Mouse (Mus musculus): ENCODE data around the gene Scnn1a. TPM values are rescaled to one million over a fixed set of nuclear protein-coding genes. Genes with fewer than 3 reads are reported as not detected.
"Not testable (repeated sequence)": the region's sequence is repeated elsewhere in the genome, so short reads cannot be mapped to it uniquely, and the experiment has no call there.

The Scnn1a gene
- under 1 TPM; 0.46 to 0.80 (median 0.58) TPM for total RNA-seq (2022)

DNA sequence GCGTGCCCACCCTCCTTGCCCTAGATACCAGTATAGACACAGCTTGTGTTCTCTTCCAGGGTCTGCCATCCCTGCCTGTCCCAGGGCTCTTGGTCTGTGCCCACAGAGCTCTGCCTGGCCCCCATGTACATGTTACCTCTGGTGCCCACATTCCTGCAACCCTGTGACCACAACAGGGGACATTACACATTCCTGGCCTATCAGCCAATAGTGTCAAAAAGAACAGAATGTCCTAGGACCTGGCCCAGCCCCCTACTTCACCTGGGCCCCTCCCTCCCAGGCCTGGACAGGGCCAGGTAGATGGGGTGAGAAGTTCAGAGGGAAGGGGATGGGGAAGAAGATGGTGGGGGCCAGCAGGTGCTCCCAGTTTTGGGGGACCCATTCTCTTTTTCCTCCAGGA lies at the start of gene Scnn1a:
TSS of gene Scnn1a (plus strand) at position 337 of the 400 bp plus-strand sequence.
- DNase-seq (ENCODE audit: low spot score), result no peak

DNA sequence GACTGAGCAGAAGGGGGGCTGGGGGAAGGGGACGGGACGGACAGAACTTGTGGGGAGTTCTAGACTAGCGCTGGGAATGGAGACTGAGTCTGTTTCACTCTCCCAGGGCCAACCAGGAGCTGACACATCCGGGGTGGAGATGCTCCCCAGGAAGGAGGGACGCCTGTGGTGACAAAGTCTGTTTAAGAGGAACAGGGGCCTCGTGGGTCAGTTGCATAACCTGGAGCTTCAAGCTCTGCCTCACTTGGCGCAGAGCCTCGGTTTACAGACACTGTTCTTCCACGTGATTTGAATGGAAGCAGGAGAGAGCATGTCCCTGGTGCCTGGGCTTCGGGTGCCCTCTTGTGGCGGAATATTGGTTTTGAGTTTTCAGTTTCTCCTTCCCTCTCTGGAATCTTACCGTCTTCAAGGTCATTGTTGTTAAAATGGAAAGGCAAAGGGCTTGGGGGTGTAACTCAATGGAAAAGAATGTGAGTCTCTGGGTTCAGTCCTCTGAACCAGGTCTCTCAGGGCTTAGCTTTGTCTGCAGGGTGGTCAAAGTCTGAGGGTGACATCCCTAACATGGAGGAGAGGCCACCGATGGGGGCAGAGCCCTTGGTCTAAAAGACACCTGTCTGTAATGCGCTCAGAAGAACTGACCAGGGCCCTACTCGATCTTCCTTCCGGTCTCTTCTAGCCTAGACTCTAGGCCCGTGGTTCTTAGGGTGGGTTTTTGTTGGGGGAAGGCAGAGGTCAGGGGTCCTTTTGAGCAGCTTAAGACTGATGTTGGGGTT lies 48.8 kb upstream of the Scnn1a start:
- peak; percentile 93 for DNase-seq (ENCODE audit: low spot score)

DNA sequence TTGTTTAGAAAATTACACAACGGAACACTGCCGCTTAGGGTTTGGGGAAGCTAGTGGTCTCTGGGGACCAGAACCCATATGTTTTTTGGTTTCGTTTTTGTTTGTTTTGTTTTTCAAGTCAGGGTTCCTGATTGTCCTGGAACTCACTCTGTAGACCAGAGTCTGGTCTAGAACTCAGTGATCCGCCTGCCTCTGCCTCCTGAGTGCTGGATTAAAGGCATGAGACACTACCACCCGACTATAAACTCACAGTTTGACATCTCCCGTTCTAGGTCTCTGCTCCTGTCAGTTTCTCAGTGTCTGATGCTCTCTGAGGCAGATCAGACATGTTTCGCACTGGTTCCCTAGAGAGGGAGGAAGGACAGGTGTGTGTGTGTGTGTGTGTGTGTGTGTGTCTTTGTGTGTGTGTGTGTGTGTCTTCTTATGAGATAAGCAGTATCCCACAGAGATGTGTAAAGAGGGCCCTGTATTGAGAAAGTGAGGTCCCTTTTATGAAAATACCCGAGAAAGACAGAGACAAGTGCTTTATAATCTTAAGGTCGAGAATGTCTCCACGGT lies 48.2 kb upstream of the Scnn1a start:
- no peak for DNase-seq (ENCODE audit: low spot score)

DNA sequence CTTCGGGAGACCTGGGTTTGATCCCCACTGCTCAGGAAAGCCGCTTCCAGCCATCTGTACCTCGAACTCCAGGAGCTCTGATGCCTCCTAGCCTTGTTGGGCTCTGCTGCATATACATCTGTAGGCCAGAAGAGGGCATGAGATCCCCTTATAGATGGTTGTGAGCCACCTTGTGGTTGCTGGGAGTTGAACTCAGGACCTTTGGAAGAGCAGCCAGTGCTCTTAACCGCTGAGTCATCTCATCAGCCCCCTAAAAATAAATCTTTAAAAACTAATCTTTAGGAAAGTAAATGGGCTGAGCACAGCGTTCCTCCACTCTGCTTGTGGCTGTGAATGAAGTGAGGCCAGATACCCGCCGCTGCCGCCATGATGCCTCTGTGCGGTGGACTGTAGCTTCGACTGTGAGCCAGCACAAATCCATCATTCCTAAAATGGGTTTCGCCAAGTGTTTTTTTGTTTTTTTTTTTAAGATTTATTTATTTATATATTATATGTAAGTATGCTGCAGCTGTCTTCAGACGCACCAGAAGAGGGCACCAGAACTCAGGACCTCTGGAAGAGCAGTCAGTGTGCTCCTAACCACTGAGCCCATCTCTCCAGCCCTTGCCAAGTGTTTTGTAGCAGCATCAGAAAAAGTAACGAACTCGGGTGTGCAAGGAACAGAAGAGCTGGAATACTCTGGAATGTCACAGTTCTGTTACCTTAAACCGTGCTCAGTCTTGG lies 45.5 kb upstream of the Scnn1a start:
- DNase-seq (ENCODE audit: low spot score), result peak; percentile 24

DNA sequence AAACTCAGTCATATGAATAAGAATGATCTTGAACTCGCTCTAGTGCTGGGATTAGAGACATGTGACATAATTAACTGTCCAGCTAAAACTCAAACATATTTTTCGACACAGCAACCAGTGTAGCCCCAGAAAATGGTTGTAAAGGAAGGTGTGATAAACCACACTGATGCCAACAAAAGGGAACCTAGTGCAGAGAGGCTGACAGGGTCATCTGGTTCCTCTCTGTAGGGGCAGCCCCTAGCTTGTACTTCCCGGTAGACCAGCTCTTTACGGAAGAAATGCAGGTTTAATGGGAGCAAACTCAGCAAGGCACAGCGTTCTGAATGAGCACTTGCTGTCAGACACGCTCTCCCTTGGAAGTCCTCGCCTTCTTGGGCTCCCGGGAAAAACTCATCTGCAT lies 40.7 kb upstream of the Scnn1a start:
- no peak for DNase-seq (ENCODE audit: low spot score)

DNA sequence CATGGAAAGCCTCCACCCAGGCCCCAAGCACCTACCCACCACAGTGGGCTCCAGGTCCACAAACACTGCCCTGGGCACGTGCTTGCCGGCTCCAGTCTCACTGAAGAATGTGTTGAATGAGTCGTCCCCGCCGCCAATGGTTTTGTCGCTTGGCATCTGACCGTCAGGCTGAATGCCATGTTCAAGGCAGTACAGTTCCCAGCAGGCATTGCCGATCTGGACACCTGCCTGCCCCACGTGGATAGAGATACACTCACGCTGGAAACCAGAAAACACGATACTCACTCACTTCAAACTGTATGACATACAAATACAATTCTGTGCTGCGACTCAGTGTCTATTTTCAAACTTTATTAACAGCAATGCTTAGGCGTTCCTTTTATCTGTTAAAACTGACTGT lies 37.7 kb upstream of the Scnn1a start:
- not testable (repeated sequence) for DNase-seq (ENCODE audit: low spot score)

DNA sequence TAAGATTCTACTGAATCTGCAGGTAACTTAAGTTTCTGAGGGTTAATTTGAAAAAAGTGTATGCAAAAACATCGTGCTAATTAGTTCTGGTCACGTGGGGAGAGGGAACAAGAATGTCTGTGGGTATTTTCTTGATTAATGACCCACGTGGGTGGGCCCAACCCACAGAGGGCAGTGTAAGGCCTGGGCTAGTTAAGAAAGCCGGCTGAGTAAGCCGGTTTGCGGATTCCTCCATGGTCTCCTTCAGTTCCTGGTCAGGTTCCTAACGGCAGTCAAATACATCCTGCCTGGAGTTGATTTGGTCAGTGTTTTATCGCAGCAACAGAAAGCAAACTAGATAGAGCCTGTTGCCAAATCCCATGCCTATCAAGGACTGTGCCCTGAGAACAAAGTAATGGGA lies 36.2 kb upstream of the Scnn1a start:
- DNase-seq (ENCODE audit: low spot score), result no peak

DNA sequence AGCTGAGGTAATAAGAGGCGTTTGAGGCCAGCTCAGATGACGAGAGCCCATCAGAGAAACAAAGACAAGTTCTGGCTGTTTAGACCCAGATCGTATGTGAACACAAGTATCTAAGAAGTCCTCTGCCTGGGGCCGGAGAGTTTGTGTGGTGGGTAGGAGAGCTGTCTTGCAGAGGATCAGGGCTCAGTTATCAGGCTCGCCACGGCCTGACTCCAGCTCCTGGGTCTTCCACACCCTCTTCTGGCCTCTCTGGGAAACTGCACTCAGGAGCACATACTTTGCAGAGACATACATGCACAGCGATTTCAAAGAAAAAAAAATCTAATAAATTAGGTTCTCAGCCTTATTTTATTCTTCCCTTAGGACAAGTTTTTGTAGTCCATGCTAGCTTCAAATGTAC lies 35.7 kb upstream of the Scnn1a start:
- DNase-seq (ENCODE audit: low spot score), result no peak

DNA sequence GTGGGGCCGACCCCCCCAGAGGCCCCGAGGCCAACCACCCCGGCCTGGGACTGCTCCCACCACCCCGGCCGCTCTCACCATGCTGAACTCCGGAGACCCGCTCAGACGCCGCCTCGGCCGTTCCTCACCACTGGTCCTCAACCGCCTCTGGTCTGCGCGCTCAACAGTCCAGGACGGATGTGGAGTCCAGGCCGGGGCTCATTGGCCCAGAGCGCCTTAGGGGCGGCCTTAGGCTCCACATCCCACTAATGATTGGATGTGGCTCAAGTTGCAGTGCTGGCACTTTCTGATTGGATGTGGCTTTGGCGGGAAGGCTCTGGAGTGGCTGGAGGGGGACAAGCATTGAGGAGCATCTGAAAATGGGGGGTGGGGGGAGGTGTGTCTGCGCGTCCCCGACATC lies 34.6 kb upstream of the Scnn1a start, which contains the start of gene Tuba3a:
TSS of gene Tuba3a (minus strand) at position 153 of the 400 bp plus-strand sequence.
- no peak for DNase-seq (ENCODE audit: low spot score)

DNA sequence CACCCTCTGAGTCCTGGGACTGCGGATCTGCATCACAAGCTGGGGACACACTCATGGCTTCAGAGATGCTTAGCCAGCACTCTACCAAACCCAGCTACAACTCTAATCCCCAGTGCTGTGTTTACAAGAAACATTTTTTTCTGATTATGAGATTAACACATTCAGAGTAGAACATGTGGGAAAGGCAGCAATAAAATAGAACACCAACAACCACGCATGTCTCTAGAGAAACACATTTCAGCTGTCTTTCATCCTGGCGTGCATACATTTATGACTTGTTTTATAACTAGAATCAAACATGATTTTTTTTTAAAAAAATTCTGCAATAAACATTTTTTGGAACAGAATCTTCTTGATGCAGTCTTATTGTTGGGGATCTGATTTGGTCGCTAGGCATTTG lies 33.5 kb upstream of the Scnn1a start:
- no peak for DNase-seq (ENCODE audit: low spot score)

DNA sequence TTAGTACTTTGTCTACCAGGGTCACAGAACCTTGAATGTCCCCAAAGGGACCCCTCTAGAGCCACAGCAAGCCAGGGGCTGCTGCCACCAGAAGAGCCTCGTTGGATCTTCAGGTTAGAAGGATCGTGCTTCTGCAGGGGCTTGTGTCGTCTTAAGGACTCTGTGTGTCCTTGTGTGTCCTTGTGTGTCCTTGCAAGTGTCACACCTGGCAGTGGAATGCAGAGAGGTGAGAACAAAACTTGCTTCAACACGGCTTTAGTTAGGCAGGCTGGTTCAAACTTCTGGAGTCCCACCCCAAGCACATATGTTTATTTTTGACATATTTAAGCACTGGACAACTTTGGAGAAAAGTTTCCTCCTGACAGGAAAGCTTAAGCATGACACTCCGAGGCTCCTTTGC lies 31.7 kb upstream of the Scnn1a start:
- DNase-seq (ENCODE audit: low spot score), result no peak

DNA sequence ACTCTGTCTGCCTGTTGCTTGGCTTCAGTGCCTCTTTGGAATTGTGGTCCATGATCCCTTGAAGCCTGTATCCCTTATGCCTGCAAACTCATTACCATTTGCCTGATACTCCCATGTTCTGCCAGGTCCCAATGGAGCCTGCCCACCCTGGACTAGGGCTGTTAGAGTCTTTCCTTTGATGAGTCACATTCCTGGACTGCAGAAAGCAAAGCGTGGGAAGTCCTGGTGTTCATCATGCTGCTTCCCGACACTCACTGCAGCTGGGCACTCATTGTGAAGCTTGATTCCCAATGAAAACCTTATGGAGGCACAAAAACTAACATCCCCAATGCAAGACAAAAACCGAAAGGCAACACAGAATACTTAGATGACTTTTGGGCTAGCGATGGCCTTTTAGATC lies 29.1 kb upstream of the Scnn1a start:
- DNase-seq (ENCODE audit: low spot score), result no peak

DNA sequence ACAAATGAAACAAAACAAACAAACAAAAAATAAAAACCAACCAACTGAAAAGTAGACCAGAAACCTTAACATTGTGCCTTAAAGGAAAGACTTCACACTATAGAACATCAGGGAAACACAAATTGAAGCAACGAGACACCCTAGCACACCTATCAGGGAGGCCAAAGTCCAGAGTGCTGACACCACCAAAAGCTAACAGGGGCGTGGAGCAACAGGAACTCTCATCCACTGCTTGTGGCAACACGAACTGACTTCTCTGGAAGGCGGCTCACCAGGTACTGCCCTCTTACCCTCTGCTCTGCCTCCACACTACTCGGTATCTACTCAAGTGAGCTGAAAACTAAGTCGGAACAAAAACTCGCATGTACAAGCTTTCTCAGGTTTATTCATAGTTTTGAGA lies 28.2 kb upstream of the Scnn1a start:
- no peak for DNase-seq (ENCODE audit: low spot score)

DNA sequence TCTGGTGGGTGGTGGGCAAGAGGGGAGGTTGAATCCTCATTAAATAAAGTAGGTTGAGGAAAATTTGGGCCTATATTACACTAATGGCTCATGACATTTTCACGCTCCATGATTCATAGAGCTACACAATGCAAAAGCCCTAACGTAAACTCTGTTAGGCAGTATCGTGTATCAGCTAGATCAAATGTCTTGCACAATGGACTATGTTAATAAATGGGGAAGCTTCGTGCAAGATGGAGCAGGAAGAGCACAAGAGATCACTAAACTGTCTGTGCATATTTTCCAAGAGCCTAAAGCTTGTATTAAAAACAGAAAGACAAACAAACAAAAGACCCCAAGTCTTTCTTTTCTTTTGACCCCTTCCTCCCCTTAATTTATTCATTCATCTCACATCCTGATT lies 26.4 kb upstream of the Scnn1a start:
- no peak for DNase-seq (ENCODE audit: low spot score)

DNA sequence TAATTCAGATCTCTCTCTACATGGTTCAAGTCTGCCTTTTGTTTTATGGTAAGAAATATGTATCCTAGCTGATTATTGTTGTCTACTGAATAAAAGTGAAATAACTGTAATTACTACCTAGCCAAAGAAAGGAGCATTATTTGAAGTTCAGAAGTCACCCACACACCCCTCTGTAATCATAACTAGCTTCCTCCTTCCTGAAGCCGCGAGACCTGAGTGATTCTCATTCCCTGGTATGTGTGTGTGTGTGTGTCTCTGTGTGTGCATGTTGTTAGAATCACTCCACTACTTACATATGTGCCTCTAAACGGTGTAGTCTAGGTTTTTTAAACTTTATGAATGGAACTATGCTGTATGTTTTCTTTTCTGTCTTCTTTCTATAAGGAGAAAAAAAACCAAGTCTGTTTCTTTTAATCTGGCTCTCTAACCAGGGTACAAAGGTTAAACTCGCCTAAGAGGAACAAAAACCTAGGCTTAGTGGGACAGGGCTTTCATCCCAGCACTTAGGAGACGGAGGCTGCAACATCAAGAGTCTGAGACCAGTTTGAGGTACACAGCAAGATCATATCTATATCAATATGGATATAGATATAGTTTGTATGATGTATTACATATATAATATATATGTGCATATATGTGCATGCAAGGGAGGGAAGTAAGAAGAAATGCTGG lies 23.2 kb upstream of the Scnn1a start:
- DNase-seq (ENCODE audit: low spot score), result no peak

DNA sequence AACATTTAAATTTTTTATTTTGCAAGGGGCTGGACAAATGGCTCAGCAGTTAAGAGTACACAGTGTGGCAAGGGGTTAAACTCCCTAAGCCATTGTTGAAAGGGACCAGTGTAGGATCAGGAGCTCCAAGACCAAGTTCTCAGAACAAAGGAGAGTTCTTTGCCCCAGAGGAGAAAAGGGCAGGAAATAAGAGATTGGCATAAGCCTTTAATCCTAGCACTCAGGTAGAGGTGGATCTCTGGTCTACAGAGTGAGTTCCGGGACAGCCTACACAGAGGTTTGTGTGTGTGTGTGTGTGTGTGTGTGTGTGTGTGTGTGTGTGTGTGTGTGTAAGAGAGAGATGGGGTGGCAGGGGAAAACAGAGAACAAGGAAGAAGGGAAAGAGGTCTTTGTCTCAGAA lies 19.5 kb upstream of the Scnn1a start:
- DNase-seq (ENCODE audit: low spot score), result no peak

DNA sequence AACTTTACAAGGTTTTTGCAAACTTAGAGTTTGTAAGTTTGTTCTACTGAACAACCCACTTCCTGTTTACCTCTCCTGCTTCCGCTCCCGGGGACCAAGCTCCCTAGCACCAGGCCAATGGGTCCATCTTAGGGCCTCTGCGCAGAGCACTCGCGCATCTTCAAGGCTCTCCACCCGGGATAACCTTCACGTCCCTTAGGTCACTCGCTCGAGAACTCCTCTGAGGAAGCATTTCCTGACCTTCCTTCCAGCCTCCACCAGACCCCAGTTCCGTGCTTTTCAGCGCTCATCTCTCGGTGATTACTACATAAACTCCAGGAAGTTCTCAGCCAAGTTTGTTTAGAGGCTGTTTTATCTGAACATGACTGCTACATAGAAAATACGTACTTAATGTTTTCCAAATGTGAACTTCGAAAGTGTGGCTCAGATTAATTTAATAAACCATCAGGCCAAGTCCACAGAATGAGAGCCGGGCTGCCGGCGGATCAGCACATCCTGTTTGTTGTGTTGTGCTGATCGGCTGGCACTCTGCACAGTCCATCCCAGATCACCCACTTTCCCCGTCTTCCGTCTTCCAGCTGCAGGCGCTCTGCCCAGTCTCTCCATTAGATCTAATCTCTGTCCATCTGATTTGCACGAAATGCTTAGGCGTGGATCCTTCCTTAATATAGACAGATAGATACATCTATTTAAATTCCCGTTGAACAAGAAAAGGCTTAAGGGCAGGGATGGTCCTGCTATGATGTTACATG lies 18.1 kb upstream of the Scnn1a start:
- DNase-seq (ENCODE audit: low spot score), result no peak

DNA sequence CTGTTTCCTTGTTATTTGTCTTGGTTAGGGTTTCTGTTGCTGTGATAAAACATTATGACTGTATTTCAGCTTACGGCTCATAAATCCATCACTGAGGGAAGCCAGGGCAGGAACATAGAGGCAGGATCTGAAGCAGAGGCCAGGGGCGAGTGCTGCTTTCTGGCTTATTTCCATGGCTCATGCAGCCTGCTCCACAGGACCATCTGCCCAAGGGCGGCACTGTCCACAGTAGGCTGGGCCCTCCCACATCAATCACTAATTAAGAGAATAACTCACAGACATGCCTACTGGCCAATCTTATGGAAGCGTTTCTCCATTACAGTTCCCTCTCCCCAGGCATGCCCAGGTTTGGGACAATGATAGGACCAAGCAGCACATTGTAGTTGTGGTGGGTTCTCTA lies 17.2 kb upstream of the Scnn1a start:
- DNase-seq (ENCODE audit: low spot score), result no peak

DNA sequence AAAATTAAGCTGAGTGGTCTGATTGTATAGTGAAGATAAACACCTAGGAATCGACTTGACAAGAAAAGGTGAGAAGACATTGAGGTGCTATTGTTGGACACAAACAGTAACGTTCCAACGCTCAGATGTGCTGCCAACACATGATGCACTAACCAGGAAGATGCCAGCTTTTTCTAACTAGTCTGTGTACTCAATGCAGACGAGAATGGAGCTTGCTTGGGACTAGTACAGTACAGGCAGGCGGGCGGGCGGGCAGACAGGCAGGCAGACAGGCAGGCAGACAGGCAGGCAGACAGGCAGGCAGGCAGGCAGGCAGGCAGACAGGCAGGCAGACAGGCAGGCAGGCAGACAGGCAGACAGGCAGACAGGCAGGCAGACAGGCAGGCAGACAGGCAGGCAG lies 16.1 kb upstream of the Scnn1a start:
- DNase-seq (ENCODE audit: low spot score), result not testable (repeated sequence)

DNA sequence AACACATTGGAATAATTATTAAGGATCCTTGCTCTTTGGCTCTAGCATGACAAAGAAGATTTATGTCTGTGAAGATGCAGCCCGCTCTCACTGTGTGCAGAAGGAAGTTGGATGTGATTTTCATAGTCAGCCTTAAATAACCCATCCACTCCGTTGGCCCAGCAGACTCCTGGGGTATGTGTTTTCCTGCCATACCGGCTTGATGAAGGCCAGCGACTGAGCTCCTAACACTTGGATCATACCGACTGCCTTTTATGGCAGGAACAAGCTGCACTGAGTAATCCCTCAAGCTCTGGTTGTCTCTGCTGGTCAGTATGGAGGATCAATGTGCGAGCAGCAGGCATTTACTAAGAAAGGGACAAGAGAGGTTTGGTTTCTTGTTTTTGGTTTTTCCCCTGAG lies 15.0 kb upstream of the Scnn1a start:
- DNase-seq (ENCODE audit: low spot score), result no peak

DNA sequence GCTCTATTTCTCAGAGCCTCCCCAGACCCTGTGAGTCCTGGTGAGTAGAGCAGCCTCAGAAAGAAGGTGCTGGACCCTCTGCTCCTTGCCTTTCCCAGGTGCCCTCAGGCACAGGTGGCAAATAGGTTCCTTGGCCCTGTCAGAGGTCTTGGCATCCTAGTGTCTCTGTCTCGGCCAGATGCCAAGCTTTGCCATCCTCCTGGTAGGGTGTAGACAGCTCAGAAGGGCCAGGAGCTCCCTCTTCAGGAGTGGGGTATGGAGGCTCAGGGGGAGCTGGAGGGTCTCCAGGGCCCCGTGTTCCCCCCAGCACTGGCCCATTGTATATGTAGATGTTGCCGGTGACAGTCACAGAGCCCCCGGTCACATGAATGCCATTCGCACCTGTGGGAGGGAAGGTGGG lies 13.4 kb upstream of the Scnn1a start:
- no peak for DNase-seq (ENCODE audit: low spot score)

DNA sequence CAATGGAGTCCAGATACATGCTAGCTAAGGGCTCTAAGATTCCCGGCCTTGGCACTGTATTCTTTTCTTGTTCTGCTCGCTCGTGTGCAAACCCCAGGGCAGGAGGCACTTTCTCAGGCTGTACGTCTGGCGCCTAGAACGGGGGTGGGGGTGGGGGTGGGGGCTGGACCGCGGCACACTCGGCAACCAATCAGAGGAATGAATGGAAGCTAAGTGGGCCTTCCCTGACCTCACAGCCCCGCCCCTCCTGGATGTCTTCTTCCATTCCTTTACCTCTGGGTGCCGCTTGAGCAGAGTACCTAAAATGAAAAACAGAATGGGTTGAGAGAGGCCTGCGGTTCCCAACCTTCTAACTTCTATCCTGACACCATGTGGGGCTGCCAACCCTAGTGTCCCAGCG lies 11.5 kb upstream of the Scnn1a start:
- no peak for DNase-seq (ENCODE audit: low spot score)

Data from heart, adult 8-10 months (tissue).